Mouse (Mus musculus): ENCODE results near the gene Hsf4.
A peak's percentile ranks its signal among the peaks of the same experiment; 100 is the strongest.

The Hsf4 gene

GRCm38 (mm10) chr8:105304325-105305210 is 35.0 kb downstream of the Hsf4 start:
- peak; percentile 55 for DNase-seq (ENCODE audit: low read depth, low spot score)

- DNase-seq (ENCODE audit: low read depth, low spot score): peak; percentile 68
These were observed 35.9 kb downstream of the Hsf4 start, which contains the start of gene Elmo3 for GRCm38 (mm10) chr8:105305211-105306145. TSS of gene Elmo3 (plus strand) at chr8:105305601.

GRCm38 (mm10) chr8:105306146-105306691 is 36.6 kb downstream of the Hsf4 start:
- no peak for DNase-seq (ENCODE audit: low read depth, low spot score)

DNA sequence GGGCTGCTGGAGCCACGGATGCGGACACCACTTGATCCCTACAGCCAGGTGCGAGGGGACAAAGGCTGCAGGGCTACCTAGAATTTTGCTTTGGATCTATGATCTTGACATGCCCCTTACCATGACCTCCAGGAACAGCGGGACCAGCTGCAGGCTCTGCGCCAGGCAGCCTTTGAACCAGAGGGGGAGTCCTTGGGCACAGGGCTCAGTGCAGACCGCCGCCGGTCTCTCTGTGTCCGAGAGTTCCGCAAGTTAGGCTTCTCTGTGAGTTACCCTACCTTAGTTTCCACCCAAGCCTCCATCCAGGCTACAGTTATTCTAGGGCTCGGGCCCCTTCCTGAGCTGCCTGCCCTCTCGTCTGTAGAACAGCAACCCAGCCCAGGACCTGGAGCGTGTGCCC is 38.1 kb downstream of the Hsf4 start:
- no peak for DNase-seq (ENCODE audit: low read depth, low spot score)

GRCm38 (mm10) chr8:105308428-105308827 is 38.8 kb downstream of the Hsf4 start:
- no peak for DNase-seq (ENCODE audit: low read depth, low spot score)

DNA sequence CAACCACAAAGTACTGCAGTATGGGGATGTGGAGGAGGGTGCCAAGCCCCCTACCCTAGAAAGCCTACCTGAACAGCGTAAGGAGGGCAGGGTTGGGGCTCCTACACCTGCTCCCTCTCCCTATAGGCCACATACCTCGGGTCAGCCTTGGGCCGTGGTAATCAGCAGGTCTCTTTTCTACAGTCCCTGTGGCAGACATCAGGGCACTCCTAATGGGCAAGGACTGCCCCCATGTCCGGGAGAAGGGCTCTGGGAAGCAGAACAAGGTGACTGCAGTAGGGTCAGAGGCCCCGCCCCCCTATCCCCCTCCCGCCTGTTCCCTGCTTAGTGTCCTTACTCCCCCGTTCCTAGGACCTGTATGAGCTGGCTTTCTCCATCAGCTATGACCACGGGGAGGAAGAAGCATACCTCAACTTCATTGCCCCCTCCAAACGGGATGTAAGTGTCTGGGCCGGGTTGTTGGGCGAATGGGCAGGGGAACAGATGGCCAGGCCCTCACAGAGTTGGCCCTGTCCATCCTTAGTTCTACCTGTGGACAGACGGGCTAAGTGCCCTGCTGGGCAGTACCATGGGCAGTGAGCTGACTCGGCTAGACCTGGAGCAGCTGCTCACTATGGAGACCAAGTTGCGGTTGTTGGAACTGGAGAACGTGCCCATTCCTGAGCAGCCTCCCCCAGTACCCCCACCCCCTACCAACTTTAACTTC is 39.7 kb downstream of the Hsf4 start:
- DNase-seq (ENCODE audit: low read depth, low spot score): no peak

- DNase-seq (ENCODE audit: low read depth, low spot score): no peak
These were observed 40.5 kb downstream of the Hsf4 start for GRCm38 (mm10) chr8:105310118-105310517.

GRCm38 (mm10) chr8:105311718-105312117 is 42.1 kb downstream of the Hsf4 start:
- DNase-seq (ENCODE audit: low read depth, low spot score): no peak

DNA sequence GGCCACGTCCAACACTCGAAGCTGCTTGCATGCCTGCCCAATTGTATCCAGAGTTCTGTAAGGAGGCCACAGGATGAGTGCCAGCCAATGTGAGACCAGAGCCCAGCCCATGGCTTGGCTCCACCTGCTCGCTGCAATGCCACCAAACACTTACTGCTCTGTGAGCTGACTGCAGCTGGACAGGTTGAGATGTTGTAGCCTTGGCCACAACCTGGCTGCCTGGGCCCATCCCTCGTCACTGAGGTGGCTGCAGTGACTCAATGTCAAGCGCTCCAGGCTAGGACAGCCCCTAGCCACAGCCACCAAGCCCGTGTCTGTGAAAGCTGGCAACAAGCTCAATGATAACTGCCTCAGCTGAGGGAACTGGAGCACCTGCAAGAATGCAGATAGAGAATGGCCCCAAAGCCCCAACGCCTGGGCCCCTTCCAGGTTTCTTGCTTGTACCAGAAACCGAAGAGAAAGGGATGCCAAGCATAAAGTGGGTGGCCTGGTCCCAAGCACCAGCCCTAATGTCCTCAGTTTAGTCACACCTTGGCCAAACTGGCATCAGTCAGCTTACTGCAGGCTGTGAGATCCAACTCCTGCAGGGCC is 43.4 kb downstream of the Hsf4 start:
- no peak for DNase-seq (ENCODE audit: low read depth, low spot score)

- DNase-seq (ENCODE audit: low read depth, low spot score): no peak
These were observed 44.2 kb downstream of the Hsf4 start for GRCm38 (mm10) chr8:105313622-105314402.

- DNase-seq (ENCODE audit: low read depth, low spot score): no peak
These were observed 45.6 kb downstream of the Hsf4 start for GRCm38 (mm10) chr8:105315073-105315769.

- no peak for DNase-seq (ENCODE audit: low read depth, low spot score)
These were observed 48.3 kb downstream of the Hsf4 start for GRCm38 (mm10) chr8:105317941-105318340.

GRCm38 (mm10) chr8:105318662-105319190 is 49.1 kb downstream of the Hsf4 start:
- DNase-seq (ENCODE audit: low read depth, low spot score): no peak

- no peak for DNase-seq (ENCODE audit: low read depth, low spot score)
These were observed 53.6 kb downstream of the Hsf4 start for GRCm38 (mm10) chr8:105323183-105323582.

All from CD4-positive, CD25-positive, alpha-beta regulatory T cell, adult 2 months (primary cell).